ENCODE assay signal across 21 mouse cellular contexts in the genomic region with DNA sequence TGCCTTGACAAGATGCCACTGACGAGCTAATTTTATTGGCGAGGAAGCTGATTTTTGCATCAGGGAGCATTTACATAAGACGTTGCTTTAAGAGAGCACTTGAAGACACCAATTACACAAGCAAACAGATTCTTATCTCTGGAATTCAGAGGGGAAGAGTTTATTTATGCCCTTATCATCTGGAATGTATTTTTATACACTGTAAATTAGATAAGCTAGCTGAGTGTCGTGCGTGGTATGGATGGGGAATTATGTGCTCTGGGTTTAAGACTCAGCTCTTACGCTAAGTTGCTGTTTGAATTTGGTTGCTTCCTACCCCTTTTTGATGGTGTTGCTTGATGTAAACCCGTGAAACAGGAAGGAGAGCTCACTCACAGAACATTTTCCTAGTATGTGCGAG. TPM values are rescaled to one million over a fixed set of nuclear protein-coding genes. Genes with fewer than 3 reads are reported as not detected.
"Had no signal": no experiment of that assay in that cellular context is flagged by ENCODE, and none has a peak within 500 bp of the region (broad histone marks: within the 10 kb centered on the region; RNA-seq: fewer than 3 reads in every experiment).

No protein-coding gene starts in this region.

- H3K36me3 ChIP-seq: limb, embryonic 15.5 days; liver, embryonic 12.5 days; midbrain, embryonic 10.5 days; neural tube, embryonic 12.5 days had no signal

- DNase-seq: kidney, adult 8-10 months; kidney, postnatal 36 days; layer of hippocampus, adult 9-11 months; layer of hippocampus, postnatal 36 days; lung, postnatal 4 days; midbrain, embryonic 14.5 days; retina, postnatal 1 day; right cerebral cortex, postnatal 4 days; spleen, adult 18-20 months; thymus, adult 18-20 months; thymus, postnatal 14 days had no signal

- H3K4me3 ChIP-seq: limb, embryonic 15.5 days; liver, embryonic 12.5 days; midbrain, embryonic 10.5 days; myocyte; neural tube, embryonic 12.5 days had no signal

- H3K9ac ChIP-seq: limb, embryonic 15.5 days; liver, embryonic 12.5 days; neural tube, embryonic 12.5 days had no signal

- H3K4me2 ChIP-seq: limb, embryonic 15.5 days; liver, embryonic 12.5 days; neural tube, embryonic 12.5 days had no signal

- H3K9me3 ChIP-seq: limb, embryonic 15.5 days; liver, embryonic 12.5 days; midbrain, embryonic 10.5 days; neural tube, embryonic 12.5 days had no signal

- H3K27me3 ChIP-seq: limb, embryonic 15.5 days; liver, embryonic 12.5 days; neural tube, embryonic 12.5 days had no signal

- H3K4me1 ChIP-seq: limb, embryonic 15.5 days; liver, embryonic 12.5 days; midbrain, embryonic 10.5 days; neural tube, embryonic 12.5 days had no signal

- ATAC-seq: liver, embryonic 12.5 days had no signal

- H3K27ac ChIP-seq: limb, embryonic 15.5 days; liver, embryonic 12.5 days; midbrain, embryonic 10.5 days; neural tube, embryonic 12.5 days had no signal

RNA-seq across cellular contexts. Expression of a gene that starts 55.6 kb away (rescaled TPM):
- total RNA-seq: layer of hippocampus, adult 18-20 months; layer of hippocampus, postnatal 36 days; left cerebral cortex, postnatal 25 days had no signal
- polyA plus RNA-seq: limb, embryonic 11.5 days; limb, embryonic 15.5 days; liver, embryonic 16.5 days; midbrain, embryonic 10.5 days; neural tube, embryonic 12.5 days; stomach, embryonic 14.5 days had no signal
